Mouse (Mus musculus): Measurements from ENCODE around the gene Snu13.

- TF ChIP-seq POLR2A (IDR thresholded peaks at IDR 0.05; ENCODE audit: insufficient read depth, low read depth, low read length) (no peak), CTCF (IDR thresholded peaks at IDR 0.05; ENCODE audit: insufficient read depth, low read depth, low read length) (no peak)
These were observed 3.1 kb downstream of the Snu13 start for GRCm38 (mm10) chr15:82044166-82044784.
